Mouse (Mus musculus): ENCODE results near the gene Mylk. TPM values are rescaled to one million over a fixed set of nuclear protein-coding genes. Genes with fewer than 3 reads are reported as not detected.
"Not testable (repeated sequence)": the region's sequence is repeated elsewhere in the genome, so short reads cannot be mapped to it uniquely, and the experiment has no call there.

Gene Mylk
- polyA plus RNA-seq, 1 experiment from 2014 or later: 4.2 TPM

- Histone ChIP-seq H3K9ac (ENCODE audit: low read length) (no peak overlapping the region), H3K36me3 (ENCODE audit: control insufficient read depth, insufficient read depth, low read length) (no peaks in the 10 kb centered on the region), H3K27me3 (replicated peaks; ENCODE audit: control insufficient read depth, insufficient read depth, low read length) (no peaks in the 10 kb centered on the region), H3K4me3 (ENCODE audit: low read depth, low read length) (no peak overlapping the region), H3K9me3 (replicated peaks; ENCODE audit: control insufficient read depth, low read length) (no peaks in the 10 kb centered on the region), H3K27ac (ENCODE audit: low read depth, low read length) (no peak overlapping the region), H3K4me1 (ENCODE audit: control insufficient read depth, insufficient read depth, low read length) (no peaks in the 10 kb centered on the region), H3K4me2 (ENCODE audit: low read length) (no peak overlapping the region)
- DNase-seq (ENCODE audit: low spot score) (no peak), ATAC-seq (no peak)
- WGBS: 76% methylated on average over 4 of the region's 4 CpGs
These were observed 39.7 kb downstream of the Mylk start for GRCm38 (mm10) chr16:34784675-34785074.

DNA sequence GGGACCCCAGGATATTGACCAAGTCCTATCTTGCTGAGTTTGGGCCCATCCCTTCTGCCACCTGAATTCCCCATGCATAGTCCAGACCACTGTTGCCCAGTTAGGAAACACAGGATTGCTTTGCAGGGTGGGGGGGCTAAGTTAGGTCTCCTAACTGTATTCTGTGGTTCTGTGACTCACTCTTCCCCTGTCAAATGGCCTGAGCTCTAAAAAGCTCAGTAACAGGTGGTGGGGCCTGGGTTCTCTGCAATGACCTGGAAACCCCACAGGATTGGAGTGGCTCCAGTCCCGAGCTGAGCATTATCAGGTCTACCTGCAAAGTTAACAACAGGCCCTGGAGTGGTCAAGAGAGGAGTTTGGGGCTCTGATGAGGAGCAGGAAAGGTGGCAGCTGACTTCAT, 47.5 kb downstream of the Mylk start:
- DNase-seq (ENCODE audit: low spot score) (no peak), ATAC-seq (no peak)
- WGBS: 25% methylated on average over 1 of the region's 1 CpGs
- H3K27me3 ChIP-seq (replicated peaks; ENCODE audit: control insufficient read depth, insufficient read depth, low read length): no peaks in the 10 kb centered on the region
- no peak overlapping the region for H3K27ac ChIP-seq (ENCODE audit: low read depth, low read length)
- no peaks in the 10 kb centered on the region for H3K36me3 ChIP-seq (ENCODE audit: control insufficient read depth, insufficient read depth, low read length)
- H3K4me2 ChIP-seq (ENCODE audit: low read length): no peak overlapping the region
- no peaks in the 10 kb centered on the region for H3K9me3 ChIP-seq (replicated peaks; ENCODE audit: control insufficient read depth, low read length)
- no peaks in the 10 kb centered on the region for H3K4me1 ChIP-seq (ENCODE audit: control insufficient read depth, insufficient read depth, low read length)
- H3K9ac ChIP-seq (ENCODE audit: low read length): no peak overlapping the region
- H3K4me3 ChIP-seq (ENCODE audit: low read depth, low read length): no peak overlapping the region

DNA sequence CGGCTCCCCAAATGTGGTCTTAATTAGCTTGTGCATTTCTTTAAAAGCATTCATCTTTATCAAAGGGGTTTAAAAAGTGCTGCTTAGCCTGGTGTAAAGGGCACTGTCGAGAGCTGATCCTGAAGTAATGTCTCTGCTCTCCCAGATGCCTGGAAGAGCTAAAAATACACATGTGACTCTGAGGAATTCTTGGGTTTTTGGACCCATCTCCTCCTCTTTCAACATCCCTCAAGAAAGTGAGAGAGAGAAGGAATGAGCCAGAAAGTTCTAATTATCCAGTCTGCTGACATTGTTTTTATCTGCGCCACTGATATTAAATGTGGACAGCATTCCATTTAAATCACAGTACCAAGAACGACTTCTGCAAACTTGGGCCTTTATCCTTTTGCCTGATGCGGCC, 48.0 kb downstream of the Mylk start:
- no peaks in the 10 kb centered on the region for H3K27me3 ChIP-seq (replicated peaks; ENCODE audit: control insufficient read depth, insufficient read depth, low read length)
- H3K9me3 ChIP-seq (replicated peaks; ENCODE audit: control insufficient read depth, low read length): no peaks in the 10 kb centered on the region
- H3K4me2 ChIP-seq (ENCODE audit: low read length): no peak overlapping the region
- H3K4me1 ChIP-seq (ENCODE audit: control insufficient read depth, insufficient read depth, low read length): no peaks in the 10 kb centered on the region
- ATAC-seq (no peak), DNase-seq (ENCODE audit: low spot score) (no peak)
- H3K4me3 ChIP-seq (ENCODE audit: low read depth, low read length): no peak overlapping the region
- 43% methylated on average over 5 of the region's 5 CpGs for whole genome bisulfite sequencing
- H3K9ac ChIP-seq (ENCODE audit: low read length): no peak overlapping the region
- H3K36me3 ChIP-seq (ENCODE audit: control insufficient read depth, insufficient read depth, low read length): no peaks in the 10 kb centered on the region
- no peak overlapping the region for H3K27ac ChIP-seq (ENCODE audit: low read depth, low read length)

GRCm38 (mm10) chr16:34801222-34801621, 56.2 kb downstream of the Mylk start:
- Histone ChIP-seq H3K4me2 (ENCODE audit: low read length) (no peak overlapping the region), H3K9ac (ENCODE audit: low read length) (no peak overlapping the region), H3K36me3 (ENCODE audit: control insufficient read depth, insufficient read depth, low read length) (no peaks in the 10 kb centered on the region), H3K4me1 (ENCODE audit: control insufficient read depth, insufficient read depth, low read length) (no peaks in the 10 kb centered on the region), H3K27ac (ENCODE audit: low read depth, low read length) (no peak overlapping the region), H3K4me3 (ENCODE audit: low read depth, low read length) (no peak overlapping the region), H3K9me3 (replicated peaks; ENCODE audit: control insufficient read depth, low read length) (no peaks in the 10 kb centered on the region), H3K27me3 (replicated peaks; ENCODE audit: control insufficient read depth, insufficient read depth, low read length) (no peaks in the 10 kb centered on the region)
- WGBS: 73% methylated on average over 5 of the region's 5 CpGs
- no peak for ATAC-seq
- DNase-seq (ENCODE audit: low spot score): peak; percentile 26

DNA sequence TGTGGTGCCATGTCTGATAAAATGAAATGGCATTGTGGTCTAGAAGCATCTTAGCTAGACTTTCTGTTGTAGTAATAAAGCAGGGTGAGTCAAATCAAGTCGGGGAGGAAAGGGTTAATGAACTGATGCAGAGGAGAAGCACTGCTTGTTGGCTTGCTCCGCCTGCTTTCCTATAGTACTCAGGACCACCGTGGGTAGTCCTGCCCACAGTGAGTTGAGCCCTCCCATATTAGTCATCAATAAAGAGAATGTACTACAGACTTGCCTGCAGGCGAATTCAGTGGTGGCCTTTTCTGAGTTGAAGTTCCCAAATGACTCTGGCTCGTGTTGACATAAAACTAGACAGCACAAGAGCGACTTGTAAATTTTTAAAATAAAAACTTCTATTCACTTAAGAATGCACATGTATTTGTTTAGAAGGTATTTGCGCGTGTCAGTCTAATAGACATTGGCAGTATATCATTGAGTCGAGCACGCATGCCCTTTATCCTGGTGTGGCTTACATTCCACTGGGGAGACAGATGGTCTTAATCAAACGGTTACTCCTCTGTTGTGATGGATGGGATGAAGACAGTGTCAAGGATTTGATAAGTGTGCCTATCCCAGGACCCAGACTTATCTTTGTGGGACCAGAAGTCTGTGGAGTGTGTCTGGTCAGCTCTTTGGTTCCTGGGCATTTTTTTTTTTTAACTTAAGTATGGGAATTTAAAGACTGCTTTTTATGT, 59.4 kb downstream of the Mylk start:
- Histone ChIP-seq H3K4me3 (ENCODE audit: low read depth, low read length) (no peak overlapping the region), H3K36me3 (ENCODE audit: control insufficient read depth, insufficient read depth, low read length) (no peaks in the 10 kb centered on the region), H3K9me3 (replicated peaks; ENCODE audit: control insufficient read depth, low read length) (no peaks in the 10 kb centered on the region), H3K27ac (ENCODE audit: low read depth, low read length) (no peak overlapping the region), H3K4me1 (ENCODE audit: control insufficient read depth, insufficient read depth, low read length) (0 out of 2 replicates have a peak, but pooled peaks cover 4% of the 10 kb centered on the region), H3K27me3 (replicated peaks; ENCODE audit: control insufficient read depth, insufficient read depth, low read length) (no peaks in the 10 kb centered on the region), H3K4me2 (ENCODE audit: low read length) (no peak overlapping the region), H3K9ac (ENCODE audit: low read length) (no peak overlapping the region)
- DNase-seq (ENCODE audit: low spot score): no peak
- ATAC-seq: no peak
- 55% methylated on average over 11 of the region's 11 CpGs for WGBS

GRCm38 (mm10) chr16:34806883-34807767, 62.1 kb downstream of the Mylk start:
- Histone ChIP-seq H3K27ac (ENCODE audit: low read depth, low read length) (no peak overlapping the region), H3K27me3 (replicated peaks; ENCODE audit: control insufficient read depth, insufficient read depth, low read length) (no peaks in the 10 kb centered on the region), H3K4me2 (ENCODE audit: low read length) (no peak overlapping the region), H3K4me1 (ENCODE audit: control insufficient read depth, insufficient read depth, low read length) (0 out of 2 replicates have a peak, but pooled peaks cover 4% of the 10 kb centered on the region), H3K36me3 (ENCODE audit: control insufficient read depth, insufficient read depth, low read length) (no peaks in the 10 kb centered on the region), H3K9ac (ENCODE audit: low read length) (no peak overlapping the region), H3K4me3 (ENCODE audit: low read depth, low read length) (no peak overlapping the region), H3K9me3 (replicated peaks; ENCODE audit: control insufficient read depth, low read length) (no peaks in the 10 kb centered on the region)
- 13% methylated on average over 16 of the region's 16 CpGs for WGBS
- DNase-seq (ENCODE audit: low spot score) (peak; percentile 10), ATAC-seq (no peak)

DNA sequence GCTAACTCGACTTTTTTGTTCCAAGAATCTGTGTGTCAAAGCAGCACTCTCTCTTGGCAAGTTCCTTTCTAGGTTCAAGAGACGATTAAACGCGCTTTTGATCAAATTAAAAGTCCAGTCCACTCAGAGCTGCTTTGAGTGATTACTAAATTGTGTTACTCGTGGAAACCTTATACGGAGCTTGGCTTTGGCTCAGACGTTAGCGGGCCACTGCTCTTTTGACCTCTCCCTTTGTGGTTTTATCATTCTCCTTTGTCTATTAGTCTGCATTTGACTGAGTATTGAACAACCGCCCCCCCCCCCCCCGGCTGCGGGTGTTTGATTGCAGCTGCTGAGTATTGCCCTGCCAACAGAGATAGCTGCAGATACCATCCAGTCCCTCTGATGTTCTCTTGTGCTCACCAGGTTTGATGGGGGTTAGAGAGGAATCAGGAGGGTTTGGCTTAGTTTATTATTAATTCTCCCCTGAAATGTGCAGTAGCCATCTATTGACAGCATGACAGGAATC, 62.8 kb downstream of the Mylk start:
- Histone ChIP-seq H3K27ac (ENCODE audit: low read depth, low read length) (no peak overlapping the region), H3K4me2 (ENCODE audit: low read length) (no peak overlapping the region), H3K36me3 (ENCODE audit: control insufficient read depth, insufficient read depth, low read length) (no peaks in the 10 kb centered on the region), H3K4me1 (ENCODE audit: control insufficient read depth, insufficient read depth, low read length) (0 out of 2 replicates have a peak, but pooled peaks cover 4% of the 10 kb centered on the region), H3K9ac (ENCODE audit: low read length) (no peak overlapping the region), H3K4me3 (ENCODE audit: low read depth, low read length) (no peak overlapping the region), H3K9me3 (replicated peaks; ENCODE audit: control insufficient read depth, low read length) (no peaks in the 10 kb centered on the region), H3K27me3 (replicated peaks; ENCODE audit: control insufficient read depth, insufficient read depth, low read length) (no peaks in the 10 kb centered on the region)
- WGBS: 9% methylated on average over 10 of the region's 11 CpGs
- ATAC-seq (no peak), DNase-seq (ENCODE audit: low spot score) (peak; percentile 17)

DNA sequence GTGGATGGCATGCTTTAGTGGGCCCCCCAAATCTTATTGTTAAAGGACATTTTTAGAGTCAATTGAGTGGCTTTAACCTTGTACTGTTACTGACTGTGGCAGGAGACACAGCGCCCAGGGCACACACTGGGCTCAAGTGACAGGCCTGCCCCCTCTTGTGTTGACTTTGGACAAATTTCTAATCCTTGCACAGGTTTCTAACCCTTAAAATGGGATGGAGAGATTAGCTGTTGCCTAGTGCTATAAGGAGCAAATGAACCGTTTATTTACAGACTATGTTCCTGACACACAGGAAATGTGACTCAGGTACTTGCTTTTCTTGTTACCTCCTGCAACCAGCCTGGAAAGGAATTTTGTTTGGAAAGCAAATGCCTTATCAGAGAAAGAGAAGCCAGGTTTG, 67.2 kb downstream of the Mylk start:
- DNase-seq (ENCODE audit: low spot score): no peak
- Histone ChIP-seq H3K9ac (ENCODE audit: low read length) (no peak overlapping the region), H3K27ac (ENCODE audit: low read depth, low read length) (no peak overlapping the region), H3K36me3 (ENCODE audit: control insufficient read depth, insufficient read depth, low read length) (no peaks in the 10 kb centered on the region), H3K27me3 (replicated peaks; ENCODE audit: control insufficient read depth, insufficient read depth, low read length) (no peaks in the 10 kb centered on the region), H3K9me3 (replicated peaks; ENCODE audit: control insufficient read depth, low read length) (no peaks in the 10 kb centered on the region), H3K4me1 (ENCODE audit: control insufficient read depth, insufficient read depth, low read length) (0 out of 2 replicates have a peak, but pooled peaks cover 4% of the 10 kb centered on the region), H3K4me2 (ENCODE audit: low read length) (no peak overlapping the region), H3K4me3 (ENCODE audit: low read depth, low read length) (no peak overlapping the region)
- WGBS: 50% methylated on average over 2 of the region's 2 CpGs
- no peak for ATAC-seq

- H3K4me1 ChIP-seq (ENCODE audit: control insufficient read depth, insufficient read depth, low read length); ATAC-seq; H3K4me2 ChIP-seq (ENCODE audit: low read length); H3K27ac ChIP-seq (ENCODE audit: low read depth, low read length); H3K9ac ChIP-seq (ENCODE audit: low read length); H3K4me3 ChIP-seq (ENCODE audit: low read depth, low read length); H3K36me3 ChIP-seq (ENCODE audit: control insufficient read depth, insufficient read depth, low read length); H3K27me3 ChIP-seq (replicated peaks; ENCODE audit: control insufficient read depth, insufficient read depth, low read length); DNase-seq (ENCODE audit: low spot score); H3K9me3 ChIP-seq (replicated peaks; ENCODE audit: control insufficient read depth, low read length): not testable (repeated sequence)
These were observed 68.2 kb downstream of the Mylk start for GRCm38 (mm10) chr16:34813161-34813560.
